9 mouse cellular contexts compared by ENCODE assay signal in the genomic region with DNA sequence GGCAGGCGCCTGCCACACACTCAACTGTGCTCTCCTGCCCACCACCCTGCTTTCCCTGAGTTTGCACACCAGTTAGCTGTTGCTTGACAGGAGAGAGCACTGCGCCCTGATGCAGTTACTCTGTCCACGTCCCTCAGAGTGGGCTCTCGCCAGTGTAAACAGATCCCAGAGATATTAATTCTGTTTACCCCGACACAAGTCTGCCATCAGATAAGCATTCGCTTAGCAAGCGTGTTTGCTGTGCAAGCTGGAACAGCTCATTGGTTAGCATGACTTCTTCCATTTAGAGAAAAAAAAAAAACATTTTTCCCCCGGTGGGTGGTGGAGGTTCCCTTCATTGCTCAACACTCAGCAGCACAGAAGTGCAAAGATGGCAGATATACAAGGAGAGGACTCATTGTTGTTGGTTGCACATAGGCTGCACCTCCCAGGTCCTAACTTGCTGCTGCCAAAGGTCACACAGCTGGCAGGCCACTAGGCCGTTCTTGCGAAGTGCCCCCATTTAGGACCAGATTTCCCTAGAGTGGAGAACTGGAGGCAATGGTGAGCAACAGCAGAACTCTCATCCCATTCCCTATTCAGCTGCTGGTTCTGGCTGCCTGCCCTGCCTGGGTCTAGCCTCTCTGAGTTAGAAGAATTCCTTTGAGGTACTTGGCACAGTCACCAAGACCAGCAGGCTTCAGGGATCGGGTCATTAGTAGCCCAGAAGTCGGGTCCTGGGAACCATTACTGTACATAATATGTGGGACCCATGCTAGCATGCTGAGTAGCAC. TPM values are rescaled to one million over a fixed set of nuclear protein-coding genes. Genes with fewer than 3 reads are reported as not detected.
DNase-seq lines count a peak whose midpoint lies in the region; ATAC-seq and TF ChIP-seq lines count a peak whose summit lies in the region.
"Had no signal": no experiment of that assay in that cellular context is flagged by ENCODE, and none has a peak within 500 bp of the region (broad histone marks: within the 10 kb centered on the region; RNA-seq: fewer than 3 reads in every experiment).

No protein-coding gene starts in this region.

- no peak for TF ChIP-seq CTCF in left cerebral cortex, adult 2 months (IDR thresholded peaks at IDR 0.05)

- H3K4me3 ChIP-seq in left cerebral cortex, adult 2 months, result no peak overlapping the region

- DNase-seq in frontal cortex, postnatal 36 days (ENCODE audit: low spot score in 2 of 2), result no peak
- no peak for DNase-seq in left cerebral cortex, adult 2 months (ENCODE audit: extremely low spot score in 1 of 2, low spot score in 2 of 2)
- DNase-seq in left cerebral cortex, adult 9 months (ENCODE audit: low spot score in 2 of 2), result no peak
- DNase-seq in urinary bladder, adult 2 months (ENCODE audit: low spot score), result peak; percentile 24
- no peak for DNase-seq in urinary bladder, postnatal 4 days (ENCODE audit: low spot score in 2 of 2)
- peak; percentile 33 to 53 for DNase-seq in urinary bladder, postnatal 36 days (ENCODE audit: low spot score in 2 of 2)
- no peak for DNase-seq in retina, embryonic 14.5 days (ENCODE audit: low spot score)
- DNase-seq: cerebellum, adult 8-10 months had no signal

- peak; percentile 45; the same call in 1 of the 2 replicates for ATAC-seq in frontal cortex, adult (ENCODE audit: low TSS enrichment)

- H3K27ac ChIP-seq in left cerebral cortex, adult 2 months, result peak overlapping the region; percentile 22

- intact Hi-C loops in left cerebral cortex, adult 2 months (cut with DNase I), result no loop called here

RNA-seq across cellular contexts. Expression of a gene that starts 58.9 kb away (rescaled TPM):
- total RNA-seq in left cerebral cortex, adult 2 months (2021), result 100 to 1,000 TPM; 173 to 176 TPM
- 53.4 and 62.1 TPM in 2 replicates for polyA plus RNA-seq in urinary bladder, adult 2 months (2012; rRNA removed)

Comparison
In these comparisons a context has a peak if more than half of its experiments do, and no peak if none do; other contexts are left out.
1. DNase-seq: peak in urinary bladder, adult 2 months (single experiment) and urinary bladder, postnatal 36 days (2 of 2); none in frontal cortex, postnatal 36 days (0 of 2), left cerebral cortex, adult 2 months (0 of 2), left cerebral cortex, adult 9 months (0 of 2), urinary bladder, postnatal 4 days (0 of 2) and retina, embryonic 14.5 days (single experiment).